Mouse (Mus musculus) thymus, adult 2 months (tissue): ENCODE results near the gene Kcnt1.

Source experiments
- CTCF ChIP-seq: fragments of 200-500 bp; IDR thresholded peaks from 2 replicates; pipeline ENCODE4 v1.5.1; 2012; ENCODE audit warnings: mild to moderate bottlenecking, control low read depth, low read length, moderate library complexity, borderline replicate concordance; ENCODE audit not compliant: control insufficient read depth, poor library complexity, insufficient read depth; ENCODE audit errors: extremely low read depth
- POLR2A ChIP-seq: fragments of 200-500 bp; IDR thresholded peaks from 2 replicates; pipeline ENCODE4 v1.6.1; 2012; ENCODE audit warnings: mild to moderate bottlenecking, low read length, control low read depth, moderate library complexity; ENCODE audit not compliant: control insufficient read depth, poor library complexity, insufficient read depth; ENCODE audit errors: extremely low read depth

DNA sequence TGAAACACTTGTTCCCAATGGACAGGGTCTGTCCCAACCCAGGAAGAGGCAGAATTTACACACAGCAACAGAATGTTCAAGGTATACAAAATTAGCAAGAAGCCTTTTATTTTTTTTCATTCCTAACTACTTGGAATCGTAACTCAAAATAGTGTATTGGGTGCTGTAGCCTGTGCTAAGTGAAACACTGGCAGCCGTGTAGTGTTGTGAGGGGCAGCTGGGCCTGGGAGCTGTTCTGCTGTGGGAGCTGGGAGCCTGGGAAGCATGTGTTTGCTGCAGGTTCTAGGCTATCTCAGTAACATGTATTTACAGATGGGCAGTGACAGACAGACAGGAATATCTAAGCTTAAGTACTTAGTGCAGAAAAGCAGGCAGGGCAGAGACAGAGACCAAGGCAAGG is 54.9 kb downstream of the Kcnt1 start:
- no peak for TF ChIP-seq CTCF
- TF ChIP-seq POLR2A, result no peak
